Mouse (Mus musculus): ENCODE measurements around the gene Jrkl.

The Jrkl gene

DNA sequence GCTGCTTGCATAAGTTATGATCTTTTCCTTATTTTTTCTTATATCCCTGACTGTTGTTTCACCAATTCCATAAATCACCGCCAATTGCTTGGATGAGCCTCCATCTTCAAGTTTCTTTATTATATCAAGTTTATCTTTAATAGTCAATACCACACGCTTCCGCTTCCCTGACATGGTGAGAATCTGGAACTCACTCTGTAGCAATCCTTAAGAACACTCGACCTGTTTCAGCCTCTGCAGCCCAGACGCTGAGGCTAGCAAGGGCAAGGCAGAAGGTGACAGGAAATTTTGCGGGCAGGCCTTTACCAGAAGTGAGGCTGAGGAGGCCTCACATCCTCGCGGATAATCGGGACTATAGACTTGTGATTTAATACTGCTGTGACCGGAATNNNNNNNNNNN, at the start of gene Jrkl:
Jrkl (minus strand) TSS at position 349 of the 400 bp plus-strand sequence.
- DNase-seq: peak; percentile 36

DNA sequence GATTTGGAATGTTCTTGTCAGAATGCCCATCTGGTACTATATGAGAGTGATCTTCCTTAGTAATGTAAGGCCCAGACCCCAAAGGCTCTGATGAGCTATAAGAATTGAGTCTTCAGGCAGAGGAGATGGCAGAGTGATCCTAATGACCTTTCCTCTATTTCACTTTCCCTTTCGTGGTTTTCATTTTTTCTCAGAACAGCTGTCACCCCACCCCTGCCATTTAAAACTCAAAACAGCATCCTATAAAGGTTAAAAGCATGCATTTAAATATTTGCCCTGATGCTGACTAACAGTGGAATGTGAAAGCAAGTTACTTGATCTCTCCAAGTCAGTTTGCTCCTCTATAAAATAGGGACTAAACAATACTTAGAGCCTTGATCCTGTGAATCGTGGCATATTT, 41.9 kb upstream of the Jrkl start:
- DNase-seq: no peak

DNA sequence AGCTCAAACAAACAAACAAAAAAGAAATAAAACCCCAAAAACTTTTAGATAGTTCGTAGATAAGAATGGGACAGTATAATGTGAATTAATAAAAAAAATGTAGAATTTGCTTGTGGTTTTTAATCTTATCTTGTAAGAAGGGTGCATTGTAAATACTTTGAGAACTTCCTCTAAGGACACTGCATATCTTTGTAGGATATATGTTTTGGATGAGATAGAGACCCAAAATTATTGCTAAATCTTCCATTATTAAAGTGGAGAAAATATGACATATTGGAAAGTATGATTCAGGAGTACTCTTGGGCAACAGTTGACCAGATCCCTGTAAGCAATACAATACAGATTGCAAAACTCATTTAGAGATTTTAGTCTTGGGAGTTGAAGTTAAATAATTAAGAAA, 27.6 kb upstream of the Jrkl start:
- no peak for DNase-seq

DNA sequence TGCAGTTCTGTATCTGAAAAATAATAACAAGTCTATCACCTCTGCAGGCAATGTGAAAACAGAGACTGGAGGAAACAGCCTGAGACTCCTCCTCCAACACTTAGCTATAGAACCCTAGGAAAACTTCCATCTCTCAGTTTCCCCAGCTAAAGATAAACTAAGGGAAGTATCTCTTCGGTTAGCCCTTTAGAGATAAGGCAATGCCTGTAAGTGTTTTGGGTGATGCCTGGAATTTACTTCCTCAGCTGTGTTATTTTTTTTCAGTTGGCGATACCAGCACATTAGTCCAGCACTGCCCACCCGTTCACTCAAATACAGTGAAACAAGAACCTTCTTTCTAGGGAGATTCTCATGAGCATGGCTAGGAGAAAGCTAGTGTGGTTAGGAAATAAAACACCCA, 15.4 kb upstream of the Jrkl start:
- DNase-seq: no peak

DNA sequence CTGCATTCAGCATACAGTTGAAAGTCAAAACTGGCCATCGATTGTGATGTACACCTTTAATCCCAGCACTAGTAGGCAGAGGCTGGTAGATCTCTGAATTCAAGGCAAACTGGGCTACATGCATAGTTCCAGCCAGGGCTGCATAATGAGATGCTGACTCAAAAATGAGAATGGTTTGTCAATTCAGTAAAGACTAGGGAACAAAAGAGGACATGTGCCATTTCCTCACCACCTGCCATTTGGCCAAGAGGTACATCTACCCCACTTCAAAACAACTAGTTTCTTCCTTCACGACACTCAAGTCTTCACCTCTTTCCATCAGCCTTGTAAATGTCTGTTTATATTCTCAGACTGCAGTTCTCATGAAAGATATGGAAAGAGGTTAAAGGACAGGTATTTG, 12.5 kb upstream of the Jrkl start:
- DNase-seq: no peak

DNA sequence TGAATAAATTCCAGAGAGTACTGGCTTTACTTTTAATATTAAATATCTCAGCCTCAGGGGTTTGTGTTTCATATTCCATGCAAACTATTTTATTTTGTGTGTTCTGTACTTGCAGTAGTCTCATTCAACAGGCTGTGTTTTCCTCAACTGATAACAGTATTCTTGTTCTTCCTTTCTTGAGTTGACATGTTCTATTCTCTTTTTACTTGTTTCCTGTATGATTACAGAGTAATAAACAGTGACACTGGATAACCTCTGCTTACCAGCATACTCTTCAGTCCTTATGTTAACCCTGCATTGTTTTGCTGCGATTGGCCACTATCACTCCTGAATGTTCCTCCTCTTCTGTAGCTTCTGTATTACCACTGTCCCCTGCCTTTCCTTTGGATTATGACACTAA, 11.1 kb upstream of the Jrkl start:
- no peak for DNase-seq

DNA sequence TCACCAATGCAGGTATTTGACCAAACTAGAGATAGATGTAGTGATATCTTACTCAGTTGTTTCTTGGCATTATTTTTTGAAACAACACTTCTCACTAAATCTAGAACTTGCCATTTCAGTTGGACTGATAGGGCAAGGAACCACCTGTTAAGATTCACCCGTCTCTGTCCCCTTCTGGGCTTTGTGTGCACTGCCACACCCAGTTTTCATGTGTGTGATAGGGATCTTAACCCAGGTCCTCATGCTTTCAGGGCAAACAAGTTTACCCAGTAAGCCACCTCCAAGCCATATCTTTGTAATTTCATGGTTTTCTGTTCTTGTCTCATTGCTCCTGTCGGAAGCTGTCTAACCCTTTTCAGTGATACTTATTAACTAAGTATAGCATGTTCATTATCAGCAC, 5.6 kb upstream of the Jrkl start:
- DNase-seq: no peak

DNA sequence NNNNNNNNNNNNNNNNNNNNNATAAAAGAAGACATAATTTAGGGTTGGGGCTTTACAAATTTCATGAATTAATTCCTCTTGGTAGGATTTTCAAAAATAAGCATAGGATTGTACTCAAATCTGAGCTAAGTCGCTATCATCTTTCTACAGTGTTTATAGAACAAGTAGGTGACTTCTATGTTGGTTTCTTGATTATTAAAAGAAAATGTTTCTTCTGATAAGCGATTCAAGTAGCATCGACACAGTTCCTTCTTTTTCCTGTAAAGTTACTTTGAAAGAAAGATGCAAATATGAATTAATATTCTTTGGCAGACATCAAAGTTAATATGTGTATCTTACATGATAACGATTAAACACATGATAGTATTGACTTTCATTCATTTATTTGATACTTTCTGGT, 2.5 kb upstream of the Jrkl start:
- DNase-seq: no peak

DNA sequence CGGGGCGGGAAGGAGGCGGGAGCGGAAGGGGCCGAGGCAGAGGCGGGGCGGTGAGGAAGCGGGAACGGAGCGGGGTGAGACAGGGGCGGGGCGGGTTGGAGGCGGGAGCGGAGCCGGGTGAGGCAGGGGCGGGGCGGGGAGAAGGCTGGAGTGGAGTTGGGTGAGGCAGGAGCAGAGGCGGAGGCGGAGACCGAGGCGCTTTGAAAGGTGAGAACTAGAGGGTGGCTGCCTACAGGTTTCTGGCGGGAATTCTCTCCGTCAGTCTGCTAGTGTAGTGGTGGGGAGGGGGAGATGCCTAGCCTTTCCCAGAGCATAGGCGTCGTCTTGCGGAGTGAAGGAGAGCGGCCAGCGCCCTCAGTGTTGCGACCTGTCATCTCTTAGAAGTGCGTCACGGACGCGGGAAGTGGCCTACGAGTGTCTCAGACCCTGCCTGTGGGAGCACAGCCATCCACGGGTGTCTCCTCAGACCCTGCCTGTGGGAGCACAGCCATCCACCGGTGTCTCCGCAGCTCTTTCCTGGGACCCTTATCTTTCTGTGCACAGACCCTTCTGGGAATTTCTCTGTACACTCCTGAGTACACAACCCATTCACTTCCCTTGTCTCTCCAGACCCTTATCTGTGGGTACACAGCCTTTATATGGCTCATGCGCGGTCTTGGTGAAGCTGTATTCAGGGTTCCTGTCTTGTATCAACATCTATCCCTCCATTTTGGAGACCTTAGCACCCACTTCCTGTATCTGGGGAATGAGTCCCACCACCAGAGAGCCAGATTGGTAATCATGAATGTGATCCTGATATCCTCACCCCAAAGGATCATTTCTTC, 1.4 kb upstream of the Jrkl start, which contains the start of gene Ccdc82:
Ccdc82 (plus strand) TSS at position 141 of the 824 bp plus-strand sequence.
- peak; percentile 85 for DNase-seq

DNA sequence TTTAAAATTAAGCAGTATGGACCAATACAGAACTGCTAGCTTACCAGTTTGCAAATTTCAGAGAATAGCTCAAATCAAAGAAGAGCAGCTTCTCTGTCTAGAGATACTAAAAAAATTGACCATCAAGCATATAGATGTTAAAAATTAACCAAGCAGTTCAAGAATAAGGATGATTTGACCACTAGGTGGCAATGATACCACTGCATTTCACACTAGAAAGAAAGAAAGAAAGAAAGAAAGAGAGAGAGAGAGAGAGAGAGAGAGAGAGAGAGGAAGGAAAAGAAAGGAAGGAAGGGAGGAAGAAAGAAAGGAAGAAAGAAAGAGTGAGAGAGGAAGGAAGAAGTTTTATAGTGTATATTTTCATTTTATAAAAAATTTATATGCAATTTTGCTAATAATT, 3.3 kb downstream of the Jrkl start:
- DNase-seq: no peak

DNA sequence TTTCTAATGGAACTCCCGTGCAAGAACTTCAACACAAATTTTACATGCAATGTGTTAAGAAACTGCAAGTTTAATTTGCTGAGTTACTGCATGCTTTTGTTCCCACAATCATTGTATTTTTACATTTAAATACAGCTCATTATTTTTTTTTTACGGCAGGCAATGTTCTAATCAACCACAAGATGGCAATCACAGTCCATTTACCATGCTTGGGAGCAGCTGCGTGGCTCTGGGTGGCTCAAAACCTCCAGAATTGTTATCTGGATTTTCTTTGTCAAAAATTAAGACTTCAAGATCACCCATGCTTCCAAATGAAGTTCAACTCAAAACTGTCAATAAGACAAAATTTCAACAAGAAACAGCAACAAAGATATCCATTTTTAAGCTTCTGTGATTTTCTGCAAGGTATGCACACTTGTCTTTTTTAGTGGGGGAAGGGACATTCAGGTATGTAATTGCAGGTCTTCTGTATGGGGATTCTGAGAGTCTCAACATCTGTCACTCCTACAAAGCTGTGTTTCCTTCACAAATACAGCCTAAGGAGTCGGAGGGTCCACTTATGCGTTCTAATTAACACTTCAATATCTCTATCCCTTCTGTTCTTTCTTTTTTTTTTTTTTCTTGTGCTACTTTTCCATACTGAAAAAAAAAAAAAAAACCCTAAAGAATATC, 13.9 kb downstream of the Jrkl start:
- no peak for DNase-seq

DNA sequence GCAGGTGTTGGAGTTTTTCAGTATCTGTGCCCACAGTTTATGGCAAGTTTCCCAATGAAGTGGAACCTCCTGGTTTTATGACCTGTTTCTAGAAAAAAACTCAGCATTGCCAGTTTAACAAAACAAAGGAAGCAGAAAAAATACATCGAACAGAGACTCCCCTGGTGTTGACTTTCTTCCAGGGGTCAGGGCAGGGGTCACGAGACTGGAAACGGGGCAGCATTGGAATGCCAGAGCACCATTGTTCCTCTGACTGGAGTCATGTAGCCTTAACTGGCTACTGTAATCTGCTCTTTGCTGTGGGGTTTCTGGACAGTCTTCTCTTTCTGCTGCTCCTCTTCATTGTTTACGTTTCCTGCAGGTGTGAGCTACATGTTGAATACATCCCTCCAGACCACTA, 15.1 kb downstream of the Jrkl start:
- no peak for DNase-seq

DNA sequence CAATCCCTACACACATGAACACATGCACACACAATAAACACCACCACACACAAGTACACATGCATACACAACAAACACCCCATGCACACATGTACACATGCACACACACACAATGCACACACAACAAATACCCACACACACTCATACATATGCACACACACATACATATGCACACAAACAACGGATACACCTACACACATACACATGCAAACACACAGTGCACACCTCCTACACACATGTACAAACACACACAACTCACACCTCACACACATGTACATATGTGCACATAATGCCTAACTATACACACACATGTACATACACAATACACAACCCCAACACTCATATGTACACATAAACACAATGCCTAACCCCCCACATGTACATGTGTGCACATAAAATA, 19.8 kb downstream of the Jrkl start:
- DNase-seq: no peak

DNA sequence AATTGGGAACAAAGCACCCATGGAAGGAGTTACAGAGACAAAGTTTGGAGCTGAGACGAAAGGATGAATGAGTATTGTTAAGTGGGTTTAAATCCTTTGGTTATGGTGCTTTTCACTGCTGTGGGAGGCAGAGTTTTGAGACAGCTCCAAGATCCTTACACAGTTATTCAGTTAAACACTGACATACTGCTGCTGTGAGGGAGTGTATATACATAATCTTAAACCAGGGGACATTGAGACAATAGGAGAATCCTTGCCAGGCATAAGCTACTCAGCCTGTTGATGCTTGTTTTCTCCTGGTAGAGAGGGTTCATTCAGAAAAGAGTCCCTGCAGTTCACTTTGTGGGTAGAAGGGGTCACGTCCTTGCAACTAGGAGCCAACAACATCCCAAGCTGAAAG, 39.3 kb downstream of the Jrkl start:
- DNase-seq: no peak

DNA sequence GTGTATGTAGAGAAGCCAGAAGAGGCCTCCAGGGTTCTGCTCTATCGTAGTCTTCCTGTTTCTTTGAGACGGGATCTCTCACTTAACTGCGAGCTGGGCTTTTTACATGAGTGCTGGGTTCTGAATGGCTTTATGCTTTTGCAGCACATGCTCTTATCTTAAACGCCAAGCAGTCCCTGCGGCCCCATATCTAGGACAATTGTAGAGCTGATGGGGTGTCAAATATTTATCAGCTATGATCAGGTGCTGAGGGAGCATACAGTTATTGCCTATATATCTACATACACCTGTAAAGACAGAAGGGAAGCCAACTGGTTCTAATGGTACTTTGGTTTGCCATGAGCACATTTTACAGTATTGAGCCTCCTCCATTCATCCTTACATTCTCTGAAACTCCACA, 41.9 kb downstream of the Jrkl start:
- DNase-seq: no peak

DNA sequence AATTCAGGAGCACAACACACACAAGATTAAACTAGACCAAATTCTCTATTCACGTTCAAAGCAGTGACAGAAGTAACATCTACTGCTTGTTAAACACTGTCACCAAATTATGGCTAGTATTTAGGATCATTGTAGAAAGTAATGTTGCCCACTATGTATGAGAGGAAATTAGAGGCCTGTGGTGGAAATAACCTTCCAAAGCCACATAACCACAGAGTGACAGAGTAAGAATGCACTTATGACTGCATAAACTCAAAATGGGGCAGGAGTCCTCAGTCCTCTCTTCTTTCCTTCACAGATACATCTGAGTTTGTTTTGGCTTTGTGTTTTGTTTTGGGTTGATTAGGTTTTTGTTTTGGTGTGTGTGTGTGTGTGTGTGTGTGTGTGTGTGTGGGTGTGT, 42.5 kb downstream of the Jrkl start:
- DNase-seq: no peak

DNA sequence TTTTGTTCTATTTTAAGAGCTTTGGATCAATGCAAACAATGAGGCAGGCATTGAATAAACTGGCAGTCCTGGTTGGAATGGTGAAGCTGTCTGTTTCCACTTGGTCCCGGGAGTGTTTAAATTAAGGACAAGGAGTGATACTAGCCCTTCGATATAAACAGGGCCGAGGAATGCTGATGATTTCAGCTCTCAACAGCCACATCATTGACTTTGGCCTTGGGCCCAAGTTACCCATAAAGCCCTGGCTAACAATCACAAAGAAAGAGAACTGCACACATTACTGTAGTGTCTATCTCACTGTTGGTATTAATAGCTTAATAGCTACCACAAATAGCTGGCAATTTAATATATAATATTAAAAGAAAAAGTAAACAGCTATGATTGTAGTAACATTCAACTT, 45.5 kb downstream of the Jrkl start:
- no peak for DNase-seq

DNA sequence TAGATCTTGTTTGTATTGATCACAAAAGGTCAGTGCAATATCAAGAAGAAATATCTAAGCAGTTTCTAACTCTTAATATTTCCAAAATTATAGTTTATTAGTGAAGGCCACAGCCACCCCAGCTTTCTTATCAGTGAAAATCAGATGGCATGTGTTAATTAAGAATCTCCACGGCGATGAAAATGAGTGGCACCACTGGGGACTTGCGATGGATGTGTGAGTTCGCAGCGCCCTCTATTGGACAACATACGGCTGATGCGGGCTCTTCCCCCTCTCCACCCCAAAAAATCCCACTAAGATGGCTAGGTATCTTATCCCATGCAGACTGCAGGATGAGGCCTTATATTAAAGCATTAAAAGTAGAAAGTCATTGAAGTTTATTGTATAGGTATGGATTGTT, 49.9 kb downstream of the Jrkl start:
- DNase-seq: no peak

DNA sequence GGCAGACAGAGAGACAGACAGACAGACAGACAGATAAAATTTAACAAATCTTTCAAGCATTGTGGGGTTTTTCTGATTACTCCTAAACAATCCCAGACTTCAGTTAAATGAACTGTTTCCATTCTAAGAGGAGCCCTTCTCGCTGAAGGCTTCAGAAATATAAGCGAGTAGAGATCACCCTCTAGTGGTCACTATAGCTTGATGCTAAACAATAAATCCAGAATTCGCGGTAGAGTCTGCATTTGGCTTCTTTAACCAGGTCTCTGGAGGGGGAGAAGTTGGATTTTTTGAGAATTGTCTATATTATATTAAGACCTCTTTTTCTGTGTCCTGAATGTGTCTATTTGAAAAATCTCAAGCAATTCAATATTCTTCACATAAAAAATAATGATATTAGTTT, 50.4 kb downstream of the Jrkl start:
- no peak for DNase-seq

DNA sequence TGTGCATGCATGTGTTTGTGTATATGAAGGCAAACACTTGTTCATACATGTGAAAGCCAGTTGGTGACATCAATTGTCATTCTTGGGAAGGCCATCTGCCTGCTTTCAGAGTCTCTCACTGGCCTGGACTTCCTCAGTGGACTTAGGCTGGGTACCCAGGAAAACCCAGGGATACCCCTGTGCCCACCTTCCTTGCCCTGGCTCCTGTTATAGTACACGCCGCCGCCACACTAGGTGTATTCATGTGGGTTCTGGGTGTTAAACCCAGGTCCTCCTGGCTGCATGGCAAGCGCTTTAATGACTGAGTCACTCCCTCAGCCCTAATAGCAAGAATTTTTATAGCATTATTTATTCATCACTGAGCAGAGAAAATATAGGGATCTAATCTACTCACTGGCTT, 51.0 kb downstream of the Jrkl start:
- no peak for DNase-seq
